Mouse (Mus musculus) kidney, adult 8-10 months (tissue): ENCODE data around the gene Mroh8.
"Not testable (repeated sequence)": the region's sequence is repeated elsewhere in the genome, so short reads cannot be mapped to it uniquely, and the experiment has no call there.

ENCODE experiments used
- DNase-seq, 2 experiments: peaks; one replicate each; pipeline ENCODE4 v3.0.0; 2022

Gene Mroh8

DNA sequence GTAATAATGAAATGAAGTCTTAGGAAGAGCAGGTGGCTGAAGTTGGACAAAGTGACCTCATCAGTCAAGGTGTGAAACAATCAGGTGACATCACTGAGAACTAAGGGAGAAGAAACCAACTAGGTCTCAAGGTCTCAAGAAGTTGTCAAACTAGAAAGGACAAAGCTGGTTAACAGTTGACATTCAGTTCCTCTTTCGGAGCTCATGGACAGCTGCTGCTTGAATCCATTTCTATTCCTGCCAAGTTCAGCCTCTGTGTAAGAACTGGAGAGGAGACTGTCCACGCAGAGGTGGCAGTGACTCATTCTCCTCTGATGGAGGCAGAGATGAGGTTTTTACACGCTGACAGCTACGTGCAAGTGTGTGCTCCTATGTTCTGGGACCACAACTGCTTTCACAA is 92.1 kb downstream of the Mroh8 start:
- DNase-seq, result no peak

DNA sequence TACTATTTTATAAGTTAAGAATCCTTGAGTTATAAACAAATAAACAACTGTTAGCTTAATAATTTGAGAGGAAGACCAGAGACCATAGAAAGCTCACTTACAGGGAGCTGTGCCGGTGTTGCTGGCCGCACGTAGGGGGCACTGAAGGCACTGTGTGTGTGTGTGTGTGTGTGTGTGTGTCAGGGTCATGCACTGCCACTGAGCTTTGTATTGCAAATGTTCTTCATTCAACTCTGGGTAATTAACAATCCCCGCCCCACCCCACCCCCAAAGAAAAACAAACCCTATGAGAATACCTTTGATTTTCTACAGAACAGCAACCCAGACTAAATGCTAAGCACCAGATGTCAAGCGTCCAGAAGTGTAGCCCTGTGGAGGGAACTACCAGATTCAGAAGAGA is 92.8 kb downstream of the Mroh8 start:
- no peak for DNase-seq

DNA sequence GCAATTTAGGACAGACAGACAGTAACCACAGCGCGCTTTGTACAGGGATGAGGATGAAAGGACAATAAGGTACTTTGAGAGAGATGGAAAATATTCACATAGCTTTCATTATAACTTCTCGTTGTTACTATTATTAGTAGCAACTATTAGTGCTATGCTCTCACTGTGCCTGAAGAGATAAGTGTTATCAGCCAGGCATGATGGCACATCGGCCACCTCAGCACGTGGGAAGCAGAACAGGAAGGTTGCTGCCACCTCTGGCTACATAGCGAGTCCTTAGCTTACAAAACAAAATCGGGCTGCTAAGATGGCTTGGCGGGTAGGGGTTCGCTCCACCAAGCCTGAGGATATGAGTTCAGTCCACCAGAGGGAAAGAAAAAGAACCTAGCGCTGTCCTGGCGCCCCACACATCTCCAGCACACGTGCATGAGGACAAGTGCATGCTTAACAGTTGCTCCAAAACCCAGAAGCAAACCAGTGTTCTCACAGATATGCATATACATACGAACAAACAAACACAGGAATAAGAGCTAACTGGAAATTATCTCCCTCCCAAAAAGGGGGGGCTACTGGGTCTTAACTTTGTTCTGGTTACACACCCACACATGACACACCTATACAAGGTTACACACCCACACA is 94.2 kb downstream of the Mroh8 start:
- DNase-seq, result no peak

DNA sequence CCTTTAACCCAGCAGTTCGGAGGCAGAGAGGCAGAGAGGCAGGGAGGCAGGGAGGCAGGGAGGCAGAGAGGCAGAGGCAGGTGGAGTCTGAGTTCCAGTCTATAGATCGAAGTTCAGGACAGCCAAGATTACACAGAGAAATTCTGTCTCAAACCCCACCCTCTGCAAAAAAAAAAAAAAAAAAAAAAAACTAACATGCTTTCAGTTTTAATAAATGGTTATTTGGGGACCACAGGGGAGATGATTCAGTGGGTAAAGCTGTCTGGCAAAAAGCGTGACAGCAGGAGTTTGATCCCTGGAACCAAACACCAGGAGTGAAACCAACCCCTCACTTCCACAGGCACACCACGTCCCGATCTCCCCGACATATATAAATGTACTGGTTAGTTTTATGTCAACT is 101.2 kb downstream of the Mroh8 start:
- no peak for DNase-seq

DNA sequence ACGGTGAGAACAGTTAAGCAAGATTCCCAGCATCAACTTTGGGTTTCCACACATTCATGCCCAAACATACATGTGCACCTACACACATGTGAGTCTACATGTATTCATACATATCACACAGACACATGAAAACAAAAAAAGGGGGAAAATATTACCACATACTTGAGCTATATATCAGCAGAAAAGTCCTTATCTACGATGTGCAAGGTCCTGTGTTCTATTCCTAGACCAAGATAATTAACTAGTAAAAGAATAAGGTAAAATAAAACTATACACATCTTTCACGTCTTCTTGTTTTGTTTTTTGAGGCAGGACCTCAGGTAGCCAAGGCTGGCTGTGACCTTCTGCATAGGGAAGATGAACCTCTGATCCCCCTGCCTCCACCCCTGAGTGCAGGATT is 103.1 kb downstream of the Mroh8 start:
- no peak for DNase-seq

DNA sequence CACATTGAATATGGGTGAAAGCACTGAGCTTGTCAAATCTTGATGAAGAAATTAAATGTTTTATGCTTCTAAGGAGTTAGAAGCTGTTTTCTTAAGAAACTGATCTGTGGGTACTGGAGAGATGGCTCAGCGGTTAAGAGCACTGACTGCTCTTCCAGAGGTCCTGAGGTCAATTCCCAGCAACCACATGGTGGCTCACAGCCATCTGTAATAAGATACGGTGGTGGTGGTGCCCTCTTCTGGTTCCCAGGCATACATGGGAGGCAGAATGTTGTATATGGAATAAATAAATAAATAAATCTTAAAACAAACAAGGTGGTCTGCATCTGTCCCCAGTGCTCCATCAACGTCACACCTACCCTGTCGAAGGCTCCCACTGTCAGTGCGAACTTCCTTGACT is 104.9 kb downstream of the Mroh8 start:
- DNase-seq, result no peak

DNA sequence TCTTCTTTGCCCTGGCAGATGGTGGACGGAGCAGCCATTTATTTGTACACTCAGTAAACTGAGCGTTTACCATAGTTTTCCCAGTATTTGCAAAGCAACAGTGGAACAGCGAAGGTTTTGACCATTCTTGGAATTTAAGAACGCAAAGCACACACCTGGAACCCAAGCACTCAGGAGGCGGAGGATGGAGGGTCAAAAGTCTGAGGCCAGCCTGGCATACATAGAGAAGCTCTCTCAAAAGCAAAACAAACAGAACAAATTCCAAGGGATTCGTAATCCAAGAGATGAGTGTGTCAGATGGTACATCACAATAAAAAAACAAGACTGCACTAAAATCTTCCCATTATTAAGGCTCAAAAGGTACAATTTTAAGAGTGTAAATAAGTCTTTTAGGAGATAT is 105.8 kb downstream of the Mroh8 start:
- peak in 1 of 2 experiments; percentile 7 for DNase-seq

DNA sequence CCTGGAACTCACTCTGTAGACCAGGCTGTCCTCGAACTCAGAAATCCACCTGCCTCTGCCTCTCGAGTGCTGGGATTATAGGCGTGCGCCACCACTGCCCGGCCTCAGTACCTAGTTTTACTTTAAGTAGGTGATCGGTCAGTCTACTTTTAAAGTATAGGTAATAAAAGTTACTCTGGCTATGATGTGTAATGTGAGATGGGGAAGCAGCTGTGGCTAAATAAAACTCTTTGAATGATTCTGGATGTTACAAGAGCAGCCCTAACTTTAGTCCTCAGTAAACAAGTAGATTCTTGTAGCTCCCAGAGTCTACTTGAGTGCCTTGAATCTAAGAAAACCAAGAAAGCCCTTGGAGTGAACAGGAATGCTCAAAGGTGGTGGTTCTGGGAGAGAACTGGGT is 106.4 kb downstream of the Mroh8 start:
- no peak for DNase-seq

DNA sequence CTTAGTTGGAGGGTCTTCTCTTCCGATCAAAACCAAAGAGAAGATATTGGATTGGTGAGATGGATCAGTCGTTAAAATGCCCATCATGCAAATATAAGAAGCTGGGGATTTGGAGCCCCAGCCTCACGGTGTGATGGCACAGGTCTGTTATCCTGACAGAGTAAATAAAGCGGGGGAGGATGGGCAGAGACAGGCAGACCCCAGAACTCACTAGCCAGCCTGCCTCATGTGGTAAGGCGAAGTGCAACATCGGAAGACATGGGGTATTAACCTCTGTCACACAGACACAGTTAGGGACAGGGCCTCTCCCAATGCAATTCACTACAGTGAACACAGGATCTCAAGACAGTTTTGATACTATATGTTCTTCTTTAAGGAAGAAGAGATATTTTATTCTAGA is 108.7 kb downstream of the Mroh8 start:
- DNase-seq, result no peak

DNA sequence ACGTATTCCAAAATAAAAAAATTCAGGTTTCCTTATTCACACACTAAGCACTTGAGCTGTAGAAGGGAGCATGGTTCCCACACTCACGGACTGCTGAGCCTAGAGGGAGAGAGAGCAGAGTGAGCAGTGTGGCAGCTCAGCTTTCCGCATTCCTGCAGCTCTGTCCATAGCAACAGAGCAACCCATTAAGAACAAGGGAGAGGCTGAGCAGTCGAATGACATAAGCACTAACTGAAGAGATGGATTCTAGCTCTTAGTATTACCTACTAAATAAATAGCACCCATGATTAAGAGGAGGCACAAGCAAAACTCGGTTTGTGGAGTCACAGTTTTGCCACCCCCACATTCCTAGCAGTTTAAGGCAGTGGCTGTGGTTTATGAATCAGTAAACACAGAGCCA is 109.2 kb downstream of the Mroh8 start:
- DNase-seq, result no peak

DNA sequence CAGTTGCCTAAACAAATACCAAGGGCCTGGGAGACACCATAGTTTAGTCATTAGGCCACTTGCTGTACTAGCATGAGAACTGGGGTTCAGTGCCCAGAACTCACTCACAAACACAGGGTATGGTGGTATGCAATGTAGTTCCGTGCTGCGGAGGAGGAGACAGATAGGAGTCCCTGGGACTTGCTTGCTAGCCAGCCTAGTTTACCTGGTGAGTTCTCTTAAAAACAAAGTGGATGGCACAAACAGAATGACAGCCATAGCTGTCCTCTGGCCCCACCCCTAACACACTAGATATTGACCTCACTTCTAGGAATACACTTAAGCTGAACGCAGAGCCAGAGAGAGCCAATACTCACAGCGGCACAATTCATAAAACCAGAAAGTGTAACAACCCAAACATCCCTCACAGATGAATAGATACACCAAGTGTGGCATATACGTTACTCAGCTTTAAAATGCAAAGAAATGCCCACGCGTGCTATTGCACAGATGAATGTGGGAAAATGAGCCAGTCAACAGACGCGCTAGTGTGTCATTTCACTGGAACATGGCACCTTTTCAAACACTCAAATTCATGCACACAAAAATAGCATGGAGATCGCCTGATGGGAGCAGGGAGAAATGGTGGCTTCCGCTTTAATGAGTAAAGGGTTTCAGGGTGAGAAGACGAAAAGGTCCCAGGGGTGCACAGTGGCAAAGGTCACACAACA is 112.8 kb downstream of the Mroh8 start:
- DNase-seq, result no peak

DNA sequence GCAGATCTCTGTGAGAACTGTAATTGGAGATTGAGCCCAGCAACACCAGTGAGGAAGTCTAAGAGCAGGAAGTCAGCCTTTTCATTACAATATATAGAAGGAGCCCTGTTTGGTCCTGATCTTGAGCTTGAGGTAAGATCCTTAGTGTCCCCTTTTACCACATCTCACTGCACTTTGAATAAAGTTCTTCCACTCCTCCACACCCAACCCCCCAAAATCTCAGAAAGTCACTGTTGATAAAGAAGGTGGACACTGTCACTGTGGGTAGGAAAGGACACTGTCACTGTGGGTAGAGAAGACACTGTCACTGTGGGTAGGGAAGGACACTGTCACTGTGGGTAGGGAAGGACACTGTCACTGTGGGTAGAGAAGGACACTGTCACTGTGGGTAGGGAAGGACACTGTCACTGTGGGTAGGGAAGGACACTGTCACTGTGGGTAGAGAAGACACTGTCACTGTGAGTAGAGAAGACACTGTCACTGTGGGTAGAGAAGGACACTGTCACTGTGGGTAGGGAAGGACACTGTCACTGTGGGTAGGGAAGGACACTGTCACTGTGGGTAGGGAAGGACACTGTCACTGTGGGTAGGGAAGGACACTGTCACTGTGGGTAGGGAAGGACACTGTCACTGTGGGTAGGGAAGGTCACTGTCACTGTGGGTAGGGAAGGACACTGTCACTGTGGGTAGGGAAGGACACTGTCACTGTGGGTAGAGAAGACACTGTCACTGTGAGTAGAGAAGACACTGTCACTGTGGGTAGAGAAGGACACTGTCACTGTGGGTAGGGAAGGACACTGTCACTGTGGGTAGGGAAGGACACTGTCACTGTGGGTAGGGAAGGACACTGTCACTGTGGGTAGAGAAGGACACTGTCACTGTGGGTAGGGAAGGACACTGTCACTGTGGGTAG is 113.8 kb downstream of the Mroh8 start:
- not testable (repeated sequence) for DNase-seq

DNA sequence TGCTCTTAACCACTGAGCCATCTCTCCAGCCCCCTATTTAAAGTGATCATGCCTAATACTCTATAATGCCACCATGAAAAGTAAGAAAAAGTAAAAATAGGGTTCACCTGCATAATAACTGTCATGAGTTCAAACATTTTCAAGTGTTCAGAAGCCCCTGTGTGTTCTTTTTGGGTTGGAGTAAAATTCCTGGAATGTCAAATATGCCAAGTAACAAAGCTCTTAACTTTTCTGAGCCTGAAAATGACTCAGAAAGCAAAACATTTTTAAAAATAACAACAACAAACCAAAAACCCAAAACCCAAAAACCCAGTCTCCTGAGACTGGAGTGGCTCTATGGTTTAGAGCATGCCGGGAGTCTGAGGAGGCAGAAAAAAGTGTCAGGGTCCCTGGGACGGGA is 115.2 kb downstream of the Mroh8 start:
- no peak for DNase-seq
